Mouse (Mus musculus) Patski (cell line): ENCODE measurements around the gene Ebf1. TPM values are rescaled to one million over a fixed set of nuclear protein-coding genes. Genes with fewer than 3 reads are reported as not detected.

Experiments
- ATAC-seq: fragments of 100-300 bp; one replicate; pipeline ENCODE4 v1.8.0; 2021
- CTCF ChIA-PET: fragments of 350-600 bp; sonication (Branson Sonifier 250); formaldehyde crosslinking; loops from one replicate; lab custom pipeline; 2022; ENCODE audit warnings: inconsistent platforms; lab: Charles Lee
- POLR2A ChIA-PET: fragments of 350-600 bp; sonication (Branson Sonifier 250); formaldehyde crosslinking; loops from one replicate; lab custom pipeline; 2022; ENCODE audit warnings: antibody characterized with exemption, inconsistent platforms; lab: Charles Lee
- DNase-seq: peaks from one replicate; pipeline ENCODE4 v3.0.0-alpha.2; 2011; ENCODE audit warnings: low read depth, low spot score
- H3K27me3 ChIP-seq: fragments of 371-371 bp; one replicate; pipeline ENCODE4 v1.5.1; 2021
- CTCF ChIP-seq: fragments of 100-300 bp; IDR thresholded peaks from one replicate; pipeline ENCODE4 v1.5.1; 2021
- in situ Hi-C: fragments of 300-500 bp; cut with MboI; formaldehyde crosslinking; loops from 3 replicates; pipeline ENCODE4 v1.11.1; 2018; ENCODE audit warnings: low pct_unique_long_range_greater_than_20kb, mixed read lengths
- polyA plus RNA-seq: library from polyadenylated mRNA; unstranded; gene quantifications from one replicate; pipeline ENCODE4 v1.2.3, GENCODE M21; 2021

The Ebf1 gene
- polyA plus RNA-seq, 1 experiment from 2014 or later: 7.3 TPM

- ChIA-PET POLR2A (interaction anchor here (0.6 kb wide), 1 partner anchor 33 kb away, joined by 4 read pairs; no protein-coding TSS in a partner anchor), CTCF (no interaction called here)
- DNase-seq (no peak), ATAC-seq (no peak)
- TF ChIP-seq CTCF: no peak
- no peaks in the 10 kb centered on the region for H3K27me3 ChIP-seq
- in situ Hi-C loops: no loop called here
These were observed 141.7 kb downstream of the Ebf1 start for GRCm38 (mm10) chr11:44758857-44759256.

DNA sequence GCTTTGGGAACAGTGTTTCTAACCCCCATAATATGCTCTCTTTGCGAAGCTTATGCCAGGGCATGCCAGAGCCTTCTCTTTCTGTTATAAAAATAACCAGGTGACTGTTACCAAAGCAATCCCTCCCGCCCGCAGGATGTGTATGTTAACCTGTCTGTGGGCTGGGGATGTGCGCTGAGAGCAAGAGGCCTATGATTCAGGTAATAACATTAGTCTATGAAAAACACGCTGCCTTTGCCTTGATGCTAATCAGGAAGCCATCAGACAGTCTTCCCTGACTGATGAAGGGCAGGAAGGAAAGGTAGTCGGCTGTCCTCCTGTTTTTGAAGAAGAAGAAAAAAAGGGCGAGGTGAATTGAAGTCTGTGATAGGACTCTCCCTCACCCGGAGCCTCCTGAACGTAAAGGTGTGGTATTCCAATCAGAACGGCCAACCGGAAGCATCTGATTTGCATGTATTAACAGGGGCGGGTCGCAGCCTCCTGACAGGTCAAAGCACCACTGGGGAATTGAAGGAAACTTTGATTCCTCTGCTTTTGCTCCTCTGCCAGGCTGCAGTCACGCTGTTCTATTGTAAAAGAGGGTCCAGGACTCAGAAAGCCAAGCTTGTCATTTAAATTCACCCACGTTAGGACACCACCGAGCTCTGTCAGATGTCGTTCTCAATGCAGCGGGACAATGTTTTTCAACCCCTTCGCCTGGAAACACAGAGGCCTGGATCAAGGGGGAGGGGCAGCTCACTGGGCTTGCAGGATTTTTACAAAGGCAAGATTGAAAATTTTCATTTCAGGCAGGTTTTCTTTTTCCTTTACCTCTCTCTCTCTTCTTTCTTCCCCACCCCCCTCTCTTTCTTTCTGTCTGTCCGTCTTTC is 144.2 kb downstream of the Ebf1 start:
- ATAC-seq: no peak
- in situ Hi-C loops: no loop called here
- no peaks in the 10 kb centered on the region for H3K27me3 ChIP-seq
- ChIA-PET CTCF (no interaction called here), POLR2A (no interaction called here)
- no peak for DNase-seq
- no peak for TF ChIP-seq CTCF

DNA sequence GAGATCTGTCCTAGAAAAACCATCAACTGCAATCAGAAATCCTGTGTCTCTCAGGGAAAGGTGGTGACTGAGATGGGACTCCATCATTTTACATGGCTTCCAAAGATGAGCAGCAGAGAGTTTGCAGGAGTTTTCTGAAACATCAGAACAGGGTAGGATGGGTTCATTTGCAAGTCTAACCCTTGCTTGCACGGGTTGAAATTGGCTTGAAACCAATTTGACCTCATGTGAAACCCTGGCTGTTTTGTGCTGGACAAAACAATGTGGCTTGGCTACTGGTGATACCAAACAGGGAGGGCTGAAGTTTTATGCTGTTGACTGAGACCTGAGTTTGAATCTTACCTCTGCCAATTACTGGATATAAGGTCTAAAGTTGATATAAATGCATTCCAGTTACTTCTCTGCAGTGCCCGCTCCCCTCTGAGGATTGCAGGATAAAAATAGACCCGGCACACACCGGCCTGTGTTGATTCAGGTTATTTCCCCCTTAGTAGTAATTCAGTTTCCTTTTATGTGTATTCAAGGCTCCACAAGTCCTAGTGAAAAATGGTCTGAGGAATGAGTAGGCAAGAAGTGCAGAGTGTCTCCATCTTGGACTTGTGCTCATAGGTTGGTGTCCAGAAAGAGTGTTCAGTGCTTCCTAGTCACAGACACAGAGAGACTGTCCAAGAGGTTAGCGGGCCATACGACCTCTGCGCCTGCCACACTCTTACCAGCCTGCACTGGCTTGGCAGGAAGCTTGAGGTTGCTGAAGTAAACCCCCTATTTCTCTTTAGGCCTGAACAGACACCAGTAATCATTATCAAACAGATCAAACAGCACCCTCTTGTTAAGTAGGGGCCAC is 147.1 kb downstream of the Ebf1 start:
- ChIA-PET CTCF (no interaction called here), POLR2A (no interaction called here)
- TF ChIP-seq CTCF: no peak
- in situ Hi-C loops: no loop called here
- ATAC-seq (no peak), DNase-seq (no peak)
- H3K27me3 ChIP-seq: no peaks in the 10 kb centered on the region

GRCm38 (mm10) chr11:44764988-44765387 is 147.9 kb downstream of the Ebf1 start:
- no peak for ATAC-seq
- in situ Hi-C loops: no loop called here
- no peak for DNase-seq
- ChIA-PET CTCF (no interaction called here), POLR2A (no interaction called here)
- H3K27me3 ChIP-seq: no peaks in the 10 kb centered on the region
- no peak for TF ChIP-seq CTCF

DNA sequence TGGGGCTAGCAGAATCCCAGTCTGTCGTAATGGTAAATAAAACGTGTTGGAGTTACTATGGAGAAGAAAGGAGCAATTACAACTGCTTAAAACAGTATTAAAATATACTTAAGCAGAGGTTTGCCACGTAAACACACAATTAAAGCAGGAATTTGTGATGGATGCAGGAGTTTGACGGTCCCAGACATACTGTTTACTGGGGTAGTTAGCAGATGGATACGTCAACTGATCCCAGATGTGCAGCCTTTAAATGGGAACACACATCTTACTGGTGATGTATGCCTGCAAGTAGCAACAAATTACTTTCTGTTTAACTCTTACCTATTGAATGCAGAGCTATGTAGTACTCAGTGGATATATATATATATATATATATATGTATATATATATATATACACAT is 149.1 kb downstream of the Ebf1 start:
- CTCF ChIA-PET: interaction anchor here (1.5 kb wide), 1 partner anchor 17 kb away, joined by 3 read pairs; no protein-coding TSS in a partner anchor
- in situ Hi-C loops: no loop called here
- ATAC-seq: no peak

DNA sequence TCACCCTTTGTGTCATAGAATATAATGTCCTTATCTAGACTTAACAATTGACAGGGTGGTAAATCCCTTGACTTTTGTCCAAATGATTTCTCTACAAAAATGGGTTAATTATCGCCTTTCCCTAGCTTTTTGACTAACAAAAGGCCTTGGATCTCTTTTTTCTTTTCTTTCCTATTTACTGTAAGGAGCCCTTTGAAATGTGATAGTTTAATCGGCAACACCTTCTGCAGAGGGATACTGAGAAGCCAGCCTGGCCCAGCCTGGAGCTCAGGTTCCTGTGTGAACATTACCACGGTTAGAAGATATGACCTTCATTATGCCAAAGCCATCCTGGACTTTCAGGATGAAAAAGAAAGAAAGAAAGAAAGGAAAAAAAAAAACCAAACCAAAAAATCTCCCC is 150.2 kb downstream of the Ebf1 start:
- POLR2A ChIA-PET: no interaction called here
- H3K27me3 ChIP-seq: no peaks in the 10 kb centered on the region
- no peak for DNase-seq
- no peak for ATAC-seq
- in situ Hi-C loops: no loop called here
- CTCF ChIA-PET: interaction anchor here (1.5 kb wide), 1 partner anchor 18 kb away, joined by 3 read pairs; no protein-coding TSS in a partner anchor
- TF ChIP-seq CTCF: no peak

More for the DNA sequence above, 149.1 kb downstream of the Ebf1 start:
- DNase-seq: no peak
- TF ChIP-seq CTCF: no peak
- POLR2A ChIA-PET: no interaction called here
- no peaks in the 10 kb centered on the region for H3K27me3 ChIP-seq

DNA sequence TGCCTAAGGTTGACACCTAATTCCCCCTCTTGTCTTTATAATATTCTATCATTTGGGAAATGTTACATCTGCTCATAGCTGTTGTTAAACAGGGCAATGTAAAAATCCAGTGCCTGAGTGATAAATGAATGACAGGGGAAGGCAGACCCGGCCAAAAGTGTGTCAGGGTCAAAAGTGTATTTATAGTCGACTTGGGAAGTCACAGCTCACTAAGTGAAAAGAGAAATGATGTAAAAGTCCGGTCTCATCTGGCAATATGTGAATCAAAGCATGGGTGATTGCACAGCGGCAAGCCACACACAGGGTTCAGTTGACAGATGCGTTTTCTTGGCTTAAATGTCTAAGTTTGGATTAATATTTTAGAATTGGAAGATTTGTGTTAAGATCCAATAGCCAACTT is 151.2 kb downstream of the Ebf1 start:
- ChIA-PET CTCF (no interaction called here), POLR2A (no interaction called here)
- in situ Hi-C loops: no loop called here
- H3K27me3 ChIP-seq: no peaks in the 10 kb centered on the region
- DNase-seq (peak; percentile 19), ATAC-seq (no peak)
- no peak for TF ChIP-seq CTCF

GRCm38 (mm10) chr11:44770989-44771564 is 154.0 kb downstream of the Ebf1 start:
- TF ChIP-seq CTCF: no peak
- ATAC-seq (no peak), DNase-seq (no peak)
- in situ Hi-C loops: no loop called here
- H3K27me3 ChIP-seq: no peaks in the 10 kb centered on the region
- ChIA-PET CTCF (no interaction called here), POLR2A (no interaction called here)

DNA sequence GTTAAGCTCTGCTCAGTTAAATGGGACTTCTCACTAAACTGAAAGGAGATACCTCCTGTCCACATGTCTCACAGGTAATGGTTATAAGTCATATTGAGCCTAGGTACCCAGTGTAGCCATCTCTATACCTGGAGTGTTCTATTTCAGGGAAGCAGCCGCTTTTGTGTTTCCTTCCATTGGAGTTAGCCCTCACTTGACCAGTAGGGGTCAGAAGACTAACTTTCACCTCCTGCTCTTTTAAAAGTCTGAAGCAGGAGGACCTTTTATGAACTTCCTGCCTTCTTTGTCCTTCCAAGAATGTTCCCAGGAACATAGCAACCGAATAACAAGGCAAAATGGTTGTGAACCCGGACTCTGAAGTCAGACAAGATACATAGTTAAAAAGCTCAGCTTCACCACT is 157.3 kb downstream of the Ebf1 start:
- ATAC-seq: no peak
- ChIA-PET CTCF (interaction anchor here (1.4 kb wide), 1 partner anchor 12 kb away, joined by 3 read pairs; no protein-coding TSS in a partner anchor), POLR2A (no interaction called here)
- no peak for DNase-seq
- H3K27me3 ChIP-seq: no peaks in the 10 kb centered on the region
- TF ChIP-seq CTCF: peak; percentile 40
- in situ Hi-C loops: no loop called here

DNA sequence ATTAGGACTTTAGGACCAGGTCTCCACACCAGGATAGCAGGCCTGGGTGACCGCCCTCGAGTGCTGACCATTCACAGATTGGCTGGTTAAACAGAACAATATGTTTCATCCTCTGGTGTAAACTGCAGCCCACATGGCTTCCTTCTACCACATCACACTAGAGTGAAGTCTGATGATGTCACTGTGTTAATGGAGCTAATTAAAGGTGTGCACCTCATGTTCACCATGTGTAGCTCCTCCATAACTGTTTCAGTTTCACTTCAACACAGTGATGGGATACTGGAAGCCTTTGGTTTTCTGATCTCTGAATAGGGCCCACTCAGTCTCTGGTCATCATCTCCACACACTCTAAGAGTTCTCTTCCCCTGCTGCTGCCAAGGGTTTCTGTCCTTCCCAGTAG is 158.4 kb downstream of the Ebf1 start:
- H3K27me3 ChIP-seq: no peaks in the 10 kb centered on the region
- POLR2A ChIA-PET: no interaction called here
- in situ Hi-C loops: no loop called here
- no peak for TF ChIP-seq CTCF
- DNase-seq (no peak), ATAC-seq (no peak)
- CTCF ChIA-PET: interaction anchor here (1.4 kb wide), 1 partner anchor 11 kb away, joined by 3 read pairs; no protein-coding TSS in a partner anchor
